Mouse (Mus musculus) heart, postnatal 0 days (tissue): ENCODE results near the gene Pgm5.

ENCODE experiments used
- CTCF ChIP-seq: IDR thresholded peaks from 2 replicates; pipeline ENCODE4 v1.5.1; 2016; ENCODE audit warnings: antibody characterized with exemption, control low read depth, low read depth
- EP300 ChIP-seq: IDR thresholded peaks from 2 replicates; pipeline ENCODE4 v1.6.1; 2016; ENCODE audit warnings: antibody characterized with exemption, low read depth

- TF ChIP-seq EP300, result no peak
- TF ChIP-seq CTCF, result no peak
Observed at GRCm38 (mm10) chr19:24851456-24852315, 10.0 kb downstream of the Pgm5 start.
